Mouse (Mus musculus) liver, adult 2 months (tissue): ENCODE measurements around the gene Usp3.

ENCODE experiments used
- CTCF ChIP-seq: fragments of 200-500 bp; IDR thresholded peaks from 2 replicates; pipeline ENCODE4 v1.5.1; 2011; ENCODE audit warnings: low read depth, low read length, control low read depth
- POLR2A ChIP-seq: fragments of 200-500 bp; IDR thresholded peaks from 2 replicates; pipeline ENCODE4 v1.6.1; 2011; ENCODE audit warnings: low read length, control low read depth; ENCODE audit not compliant: insufficient read depth; ENCODE audit errors: extremely low read depth

GRCm38 (mm10) chr9:66599577-66599976 is 6.6 kb upstream of the Usp3 start:
- no peak for TF ChIP-seq CTCF
- TF ChIP-seq POLR2A, result no peak
